Mouse (Mus musculus) left cerebral cortex, postnatal 36 days (tissue): ENCODE measurements at regions not wholly inside any gene's neighbourhood (a gene's known extent, or its start where the extent isn't known, plus 50 kb on each side); places are given as distances from the start of the nearest gene placed in this dataset.
"Not testable (repeated sequence)": the region's sequence is repeated elsewhere in the genome, so short reads cannot be mapped to it uniquely, and the experiment has no call there.

ENCODE experiments used
- DNase-seq, 2 experiments: peaks; one replicate each; pipeline ENCODE4 v3.0.0; 2021 to 2022; ENCODE audit warnings: low spot score in 2 of 2, mixed read lengths in 1 of 2
- intact Hi-C: fragments of 180-260 bp; cut with DNase I; formaldehyde crosslinking; loops from one replicate; pipeline ENCODE4 v1.15.1; 2025

DNA sequence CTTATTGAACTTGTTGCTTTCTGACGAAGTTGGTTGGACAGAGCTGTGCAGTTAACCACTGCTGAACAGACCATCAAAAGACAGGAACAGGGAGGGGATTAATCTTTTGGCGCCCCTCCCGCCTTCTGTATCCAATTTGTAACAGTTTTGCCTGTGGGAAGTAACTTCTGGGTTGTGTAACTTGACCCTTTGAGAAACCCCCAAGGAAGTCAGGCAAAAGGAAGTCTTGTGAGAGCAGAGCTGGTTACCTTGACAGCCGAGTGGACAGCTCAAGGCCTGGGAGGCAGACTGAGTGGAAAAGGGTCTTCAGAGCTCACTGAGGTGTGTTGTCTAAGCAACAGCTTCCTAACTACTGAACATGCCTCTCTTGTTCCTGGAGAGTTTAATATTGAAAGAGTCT, 75.8 kb upstream of the Hao2 start:
- intact Hi-C loops = no loop called here
- DNase-seq = no peak

- intact Hi-C loops = loop anchor here (5.0 kb wide), 1 partner anchor 58 kb away; no protein-coding TSS in a partner anchor
- DNase-seq = no peak
Measured at GRCm38 (mm10) chr3:98975777-98976176, 82.7 kb upstream of the Hao2 start.

DNA sequence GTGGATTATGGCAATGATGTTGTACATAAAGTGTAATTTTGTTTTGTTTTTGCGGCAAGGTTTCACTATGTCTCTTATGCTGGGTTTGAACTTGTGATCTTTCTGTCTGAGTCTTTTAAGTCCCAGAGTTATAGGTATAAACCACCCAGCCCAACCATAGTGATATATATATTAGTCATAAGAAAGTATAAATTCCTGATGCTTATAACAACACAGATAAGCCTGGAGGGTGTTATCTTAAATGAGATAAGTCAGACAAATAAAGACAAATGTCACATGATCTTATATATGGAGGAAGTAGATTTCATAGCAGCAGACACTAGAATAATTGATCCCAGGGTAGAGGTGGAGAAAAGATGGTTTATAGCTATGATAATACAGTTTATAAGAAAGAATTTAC, 89.7 kb upstream of the Hao2 start:
- DNase-seq = no peak
- intact Hi-C loops = no loop called here

DNA sequence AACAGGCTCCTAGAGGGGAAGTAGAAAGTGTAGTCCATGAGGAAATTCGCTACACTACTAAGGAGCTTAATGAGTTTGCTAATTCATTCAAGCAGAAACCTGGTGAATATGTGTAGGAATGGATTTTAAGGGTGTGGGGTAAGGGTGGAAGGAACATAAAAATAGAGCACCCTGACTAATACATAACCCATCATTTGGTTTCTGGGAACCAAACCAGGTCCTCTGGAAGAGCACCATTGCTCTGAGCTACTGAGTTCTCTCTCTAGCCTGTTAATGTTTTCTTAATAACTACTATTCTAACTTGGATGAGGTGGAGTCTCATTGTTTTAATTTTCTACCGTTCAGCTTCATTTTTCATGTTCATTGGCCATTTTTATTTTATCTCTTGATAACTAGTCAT, 94.2 kb upstream of the Hao2 start:
- DNase-seq = not testable (repeated sequence)

DNA sequence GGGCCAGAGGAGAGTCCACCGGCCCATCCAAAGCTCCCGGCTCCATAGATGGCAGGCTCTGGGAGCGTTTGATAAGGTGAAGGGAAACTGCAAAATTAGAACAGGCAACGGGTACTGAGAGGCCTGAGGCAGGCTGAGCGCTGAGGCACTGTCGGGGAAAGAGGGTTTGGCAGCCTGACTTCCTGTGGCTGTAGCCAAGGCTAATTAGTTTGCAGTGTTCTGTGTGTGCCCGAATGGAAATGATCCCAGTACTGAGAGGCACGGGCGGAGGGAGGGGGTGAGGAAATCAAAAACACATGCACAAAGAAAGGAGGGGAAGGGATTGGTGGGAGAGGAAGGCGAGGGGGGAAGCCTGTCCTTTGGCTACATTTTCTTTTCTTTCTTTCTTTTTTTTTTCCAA, 97.8 kb upstream of the Hao2 start:
- intact Hi-C loops = no loop called here
- DNase-seq = peak in 1 of 2 experiments; percentile 5

More for the DNA sequence above, 94.2 kb upstream of the Hao2 start:
- intact Hi-C loops = not testable (repeated sequence)

DNA sequence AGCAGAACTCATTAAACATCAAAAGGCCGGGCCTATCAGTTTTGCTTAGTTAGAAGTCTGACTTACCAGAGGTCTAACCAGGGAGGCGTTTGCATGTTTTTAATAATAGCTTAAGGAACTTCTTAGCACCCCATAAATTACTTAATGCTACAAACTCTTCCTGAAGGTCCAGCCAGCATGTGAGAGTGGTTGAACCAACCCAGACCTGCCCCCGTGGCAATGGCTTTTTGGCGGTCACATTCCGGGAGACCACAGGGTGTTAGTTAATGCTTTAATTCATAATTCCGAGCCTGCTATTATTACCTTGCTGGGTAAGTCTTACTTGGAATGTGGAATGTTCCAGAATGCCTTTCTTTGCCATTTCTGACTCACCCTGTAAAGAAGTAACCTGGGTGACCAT, 98.2 kb upstream of the Hao2 start:
- intact Hi-C loops = no loop called here
- no peak for DNase-seq

GRCm38 (mm10) chr3:98994086-98994485, 101.0 kb upstream of the Hao2 start:
- intact Hi-C loops = no loop called here
- no peak for DNase-seq

DNA sequence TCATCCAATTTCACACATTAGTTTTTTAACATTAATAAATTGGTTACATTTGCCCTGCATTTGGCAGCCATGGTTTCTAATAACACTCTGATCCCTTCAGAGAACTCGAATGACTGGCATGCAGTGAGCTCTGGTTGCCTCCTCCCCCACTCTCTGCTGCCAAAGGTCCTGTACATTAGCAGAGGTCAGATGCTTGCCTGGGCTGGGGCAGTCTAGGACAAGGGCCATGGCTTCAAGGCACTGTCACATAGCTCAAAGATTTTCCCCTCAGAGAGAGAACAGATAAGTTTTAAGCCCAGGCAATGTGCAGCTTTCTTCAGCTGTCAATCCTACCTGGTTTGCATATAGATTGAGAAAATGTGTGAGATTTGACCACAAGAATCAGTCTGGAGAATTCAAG, 110.2 kb upstream of the Wars2 start:
- intact Hi-C loops = no loop called here
- DNase-seq = no peak

DNA sequence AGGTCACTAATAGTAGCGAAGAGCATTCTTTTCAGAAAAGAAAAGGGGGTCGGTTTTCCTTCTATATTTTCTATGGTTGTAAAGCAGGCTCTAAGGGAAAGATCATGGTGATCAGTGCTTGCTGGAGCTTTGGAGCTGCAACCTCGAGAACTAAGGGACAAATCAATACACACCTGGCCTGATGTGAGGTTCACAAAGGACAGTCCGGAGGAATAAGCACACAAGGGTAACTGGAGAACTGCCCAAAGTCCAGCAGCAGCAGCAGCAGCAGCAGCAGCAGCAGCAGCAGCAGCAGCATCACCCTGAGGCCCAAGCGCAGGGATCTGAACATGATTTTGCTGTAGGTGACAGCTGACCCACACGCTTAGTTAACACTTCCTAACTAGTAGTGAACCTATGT, 94.7 kb upstream of the Wars2 start:
- no peak for DNase-seq
- intact Hi-C loops = no loop called here

DNA sequence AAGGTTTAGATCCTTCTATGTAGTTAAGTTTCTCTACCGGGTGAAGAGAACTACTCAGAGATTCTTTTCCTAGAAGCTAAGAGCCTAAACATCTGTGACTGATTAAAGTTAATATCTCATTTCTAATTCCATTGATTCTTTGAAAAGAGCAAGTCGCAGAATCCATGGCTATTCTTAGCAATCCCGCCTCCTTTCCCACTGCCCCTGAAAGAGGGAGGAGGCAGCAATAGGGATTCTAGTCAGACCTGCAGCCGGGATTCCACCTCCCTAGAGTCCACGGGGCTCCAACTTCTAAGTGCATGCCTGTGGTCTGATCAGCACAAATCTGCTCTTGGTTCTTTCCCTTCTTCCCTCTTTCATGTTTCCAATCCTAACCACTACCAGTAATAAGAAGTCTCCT, 93.7 kb upstream of the Wars2 start:
- DNase-seq = no peak
- intact Hi-C loops = no loop called here

GRCm38 (mm10) chr3:99049305-99049704, 91.6 kb upstream of the Wars2 start:
- intact Hi-C loops = no loop called here
- no peak for DNase-seq

- no peak for DNase-seq
- intact Hi-C loops = no loop called here
Measured at GRCm38 (mm10) chr3:99052176-99052575, 88.7 kb upstream of the Wars2 start.

- intact Hi-C loops = no loop called here
Measured at GRCm38 (mm10) chr3:99067168-99067567, 73.7 kb upstream of the Wars2 start.

More at GRCm38 (mm10) chr3:99067168-99067567, 73.7 kb upstream of the Wars2 start:
- DNase-seq = no peak
